Mouse (Mus musculus): ENCODE results near the gene Itpr2.

Itpr2 gene

GRCm38 (mm10) chr6:146211233-146211632, 290.8 kb downstream of the Itpr2 start:
- no peak for DNase-seq

- DNase-seq, result no peak
Observed at GRCm38 (mm10) chr6:146208983-146209382, 293.0 kb downstream of the Itpr2 start.

- no peak for DNase-seq
Observed at GRCm38 (mm10) chr6:146207204-146207959, 294.6 kb downstream of the Itpr2 start.

GRCm38 (mm10) chr6:146205136-146205535, 296.9 kb downstream of the Itpr2 start:
- DNase-seq, result no peak

- no peak for DNase-seq
Observed at GRCm38 (mm10) chr6:146204470-146204869, 297.6 kb downstream of the Itpr2 start.

- no peak for DNase-seq
Observed at GRCm38 (mm10) chr6:146197868-146198379, 304.1 kb downstream of the Itpr2 start.

- no peak for DNase-seq
Observed at GRCm38 (mm10) chr6:146196701-146197100, 305.3 kb downstream of the Itpr2 start.

GRCm38 (mm10) chr6:146195854-146196457, 306.1 kb downstream of the Itpr2 start:
- peak in 1 of 2 experiments; percentile 39 for DNase-seq

GRCm38 (mm10) chr6:146191931-146192330, 310.1 kb downstream of the Itpr2 start:
- no peak for DNase-seq

- no peak for DNase-seq
Observed at GRCm38 (mm10) chr6:146190006-146190405, 312.0 kb downstream of the Itpr2 start.

- no peak for DNase-seq
Observed at GRCm38 (mm10) chr6:146185532-146185931, 316.5 kb downstream of the Itpr2 start.

GRCm38 (mm10) chr6:146184771-146185170, 317.3 kb downstream of the Itpr2 start:
- DNase-seq, result no peak

GRCm38 (mm10) chr6:146174644-146175250, 327.3 kb downstream of the Itpr2 start:
- DNase-seq, result no peak

GRCm38 (mm10) chr6:146170603-146171051, 331.4 kb downstream of the Itpr2 start:
- peak; percentile 41 to 56 for DNase-seq

GRCm38 (mm10) chr6:146167207-146167606, 334.8 kb downstream of the Itpr2 start:
- DNase-seq, result no peak

GRCm38 (mm10) chr6:146159641-146160040, 342.4 kb downstream of the Itpr2 start:
- no peak for DNase-seq

GRCm38 (mm10) chr6:146158717-146159116, 343.3 kb downstream of the Itpr2 start:
- DNase-seq, result no peak

GRCm38 (mm10) chr6:146157983-146158535, 344.0 kb downstream of the Itpr2 start:
- no peak for DNase-seq

- DNase-seq, result no peak
Observed at GRCm38 (mm10) chr6:146157099-146157498, 344.9 kb downstream of the Itpr2 start.

- no peak for DNase-seq
Observed at GRCm38 (mm10) chr6:146156536-146156935, 345.5 kb downstream of the Itpr2 start.

GRCm38 (mm10) chr6:146155156-146155734, 346.8 kb downstream of the Itpr2 start:
- no peak for DNase-seq

- DNase-seq, result no peak
Observed at GRCm38 (mm10) chr6:146152843-146153242, 349.2 kb downstream of the Itpr2 start.

All from lung, adult 18-20 months (tissue).